Mouse (Mus musculus): ENCODE results near the gene Hoxa1.

The Hoxa1 gene

GRCm38 (mm10) chr6:52170166-52170897, 12.2 kb upstream of the Hoxa1 start:
- no peak for DNase-seq

DNA sequence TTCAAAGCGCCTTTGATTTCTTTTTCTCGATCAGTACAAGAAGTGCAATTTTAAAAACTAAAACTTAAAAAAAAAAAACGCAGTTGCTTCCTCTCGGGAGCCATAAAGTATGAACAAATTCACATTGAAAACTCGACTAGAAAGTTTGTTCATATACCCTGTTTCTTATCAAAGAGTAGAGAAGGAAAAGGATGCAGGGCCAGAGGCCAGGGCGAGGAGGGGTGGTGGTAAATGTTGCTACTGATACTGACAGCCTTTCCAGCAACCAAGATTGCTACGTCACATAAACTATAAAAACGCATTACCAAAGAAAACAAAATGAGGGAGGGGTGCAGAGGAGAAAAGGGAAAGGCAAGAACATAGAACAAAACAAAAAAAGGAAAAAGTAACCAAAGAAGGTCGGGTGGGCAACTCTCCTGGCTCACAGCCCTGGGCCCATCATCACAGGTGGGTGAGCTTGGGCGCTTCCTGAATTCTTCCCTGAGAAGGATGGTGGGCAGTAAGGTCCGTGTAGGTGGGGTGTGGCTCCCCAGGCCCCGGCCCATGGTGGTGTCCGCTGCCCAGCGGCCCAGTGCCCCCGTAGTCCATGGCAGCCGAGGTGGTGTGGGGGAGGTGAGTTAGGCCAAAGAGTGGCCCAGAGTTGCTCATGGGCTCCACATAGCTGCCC, 11.5 kb upstream of the Hoxa1 start:
- no peak for DNase-seq

- no peak for DNase-seq
Observed at GRCm38 (mm10) chr6:52168191-52169055, 10.3 kb upstream of the Hoxa1 start.

DNA sequence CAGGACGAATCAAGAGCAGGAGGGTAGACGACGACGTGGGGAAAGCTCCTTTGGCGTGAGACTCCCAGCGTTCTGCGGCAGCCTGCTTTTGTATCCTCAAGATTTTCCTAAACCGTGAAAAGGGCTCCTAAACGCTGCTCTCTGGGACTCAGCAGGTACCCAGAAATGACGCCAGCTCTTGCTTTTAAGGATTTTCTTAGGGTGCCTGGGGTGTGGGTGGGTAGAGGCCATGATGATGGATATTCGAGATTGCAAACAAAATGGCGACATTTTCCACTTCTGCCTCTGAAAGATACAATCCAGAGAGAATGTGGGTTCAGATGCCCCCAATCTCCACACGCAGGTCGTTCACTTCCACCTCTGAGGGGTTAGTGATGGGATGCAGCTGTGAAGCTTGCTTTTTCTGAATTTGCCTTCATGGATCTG, 9.6 kb upstream of the Hoxa1 start:
- DNase-seq: no peak

DNA sequence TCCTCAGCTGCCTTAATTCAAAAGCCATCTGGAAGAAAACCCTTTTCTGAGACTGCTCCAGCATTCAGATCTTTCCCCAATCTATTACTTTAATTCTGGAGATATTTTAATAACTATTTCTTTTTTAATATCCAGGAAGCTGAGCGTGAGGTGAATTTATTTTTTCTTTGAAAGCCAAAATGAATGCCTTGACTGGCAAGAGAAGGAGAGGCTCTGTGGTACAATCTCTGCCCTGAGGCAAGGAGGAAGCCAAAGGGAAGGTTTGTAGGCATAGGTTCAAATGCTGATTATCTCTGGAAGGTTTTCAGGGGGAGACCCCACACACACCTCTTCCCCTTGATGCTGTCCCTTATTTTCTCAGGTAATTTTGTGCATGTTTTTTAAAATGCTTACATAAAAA, 9.1 kb upstream of the Hoxa1 start:
- DNase-seq: no peak

DNA sequence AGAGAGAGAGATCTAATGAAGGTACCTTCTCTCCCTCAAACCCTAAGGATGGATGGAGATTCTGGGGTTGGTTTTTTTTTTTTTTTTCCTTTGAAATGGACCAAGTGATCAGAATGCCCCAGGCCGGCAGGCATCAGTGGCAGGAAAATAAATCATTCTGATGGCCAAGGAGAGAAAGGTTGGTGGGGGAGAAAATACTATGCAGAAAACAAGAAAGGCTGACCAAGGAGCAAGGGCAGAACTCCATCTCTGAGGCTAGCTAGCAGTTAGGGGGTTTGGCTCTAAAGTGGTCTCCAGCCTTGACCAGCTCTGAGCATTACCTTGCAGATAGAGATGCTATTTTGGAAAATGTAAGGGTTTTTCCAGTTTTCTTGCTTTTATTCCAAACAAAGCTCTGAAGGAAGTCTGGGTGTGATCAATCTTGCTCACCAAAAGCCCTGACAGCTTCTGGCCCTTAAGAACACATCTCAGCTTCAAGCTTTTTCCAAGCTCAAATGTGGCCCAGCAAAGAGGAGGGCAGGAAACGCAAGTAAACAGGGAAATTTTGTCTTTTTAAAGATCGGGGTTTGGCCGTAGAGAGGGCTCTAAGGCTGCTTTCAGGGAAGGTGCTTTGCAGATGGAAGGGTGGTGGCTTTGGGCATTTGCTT, 8.4 kb upstream of the Hoxa1 start:
- no peak for DNase-seq

DNA sequence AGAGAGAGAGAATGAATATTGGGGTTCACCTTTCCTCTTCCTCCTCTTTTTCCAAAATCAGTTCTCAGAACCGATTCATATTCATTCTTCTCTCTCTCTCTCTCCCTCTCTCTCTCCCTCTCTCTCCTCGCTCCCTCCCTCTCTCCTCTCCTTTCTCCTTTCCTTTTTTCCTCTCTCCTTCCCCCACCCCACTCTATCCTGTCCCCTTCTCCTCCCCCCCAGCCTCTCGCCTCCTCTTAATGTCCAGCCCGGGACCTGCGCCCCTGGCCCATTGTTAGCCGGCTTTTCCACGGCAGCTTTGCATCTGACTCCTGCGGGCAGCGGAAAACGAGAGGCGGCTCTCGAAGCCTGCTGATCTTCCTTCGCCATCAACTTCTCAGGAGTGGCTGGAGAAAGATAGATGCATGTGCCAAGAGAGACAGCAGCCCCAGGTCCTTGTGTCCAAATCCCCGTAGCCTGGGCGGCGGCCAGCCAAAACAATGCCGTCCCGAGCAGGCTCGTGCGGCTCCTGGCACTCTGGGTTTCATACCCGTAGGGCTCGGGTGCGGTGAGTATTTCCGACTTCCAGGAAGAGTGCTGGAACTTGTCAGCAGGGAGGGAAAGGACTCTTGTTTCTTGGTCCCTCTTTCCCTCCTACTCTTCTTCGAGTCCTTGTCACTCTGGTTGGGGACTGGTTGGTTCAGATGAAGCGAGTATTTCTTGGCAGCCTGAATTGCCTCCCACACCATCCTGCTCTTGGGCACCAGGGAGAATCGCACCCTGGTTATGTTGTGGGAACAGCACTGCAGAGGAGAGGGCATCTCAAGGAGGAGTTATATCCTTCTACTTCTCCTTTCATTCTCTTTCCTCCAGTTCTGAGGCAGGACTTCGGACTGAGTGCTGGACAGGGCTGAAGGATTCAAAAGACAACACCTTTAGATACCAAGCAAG, 7.6 kb upstream of the Hoxa1 start:
- no peak for DNase-seq

GRCm38 (mm10) chr6:52164626-52165440, 6.7 kb upstream of the Hoxa1 start, which contains the start of gene Hoxa2:
Gene Hoxa2, minus strand, starts transcription at chr6:52164831.
- no peak for DNase-seq

GRCm38 (mm10) chr6:52164051-52164625, 6.0 kb upstream of the Hoxa1 start:
- DNase-seq: no peak

DNA sequence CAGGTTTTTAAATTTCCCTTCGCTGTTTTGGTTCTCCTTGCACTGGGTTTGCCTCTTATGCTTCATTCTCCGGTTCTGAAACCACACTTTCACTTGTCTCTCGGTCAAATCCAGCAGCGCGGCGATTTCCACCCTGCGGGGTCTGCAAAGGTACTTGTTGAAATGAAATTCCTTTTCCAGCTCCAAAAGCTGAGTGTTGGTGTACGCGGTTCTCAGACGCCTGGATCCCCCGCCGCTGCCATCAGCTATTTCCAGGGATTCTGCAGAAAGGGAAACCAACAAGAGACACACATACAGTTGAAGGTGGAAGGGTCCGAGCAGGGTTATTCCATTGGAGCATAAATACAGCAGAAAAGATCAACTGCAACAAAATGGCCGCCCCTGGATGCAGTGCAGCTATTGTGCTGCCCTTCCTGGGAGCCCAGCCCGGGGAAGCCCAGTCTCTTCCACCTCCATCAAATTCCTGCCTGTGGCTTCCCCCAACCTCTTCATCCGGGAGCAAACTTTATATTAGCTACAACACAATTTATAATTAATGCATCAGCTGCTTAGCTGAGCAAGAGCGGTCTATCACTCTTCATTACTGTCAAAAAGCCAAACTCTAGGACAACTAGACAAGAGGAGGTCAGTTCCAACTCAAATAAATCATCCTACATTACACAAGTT, 5.4 kb upstream of the Hoxa1 start:
- no peak for DNase-seq

DNA sequence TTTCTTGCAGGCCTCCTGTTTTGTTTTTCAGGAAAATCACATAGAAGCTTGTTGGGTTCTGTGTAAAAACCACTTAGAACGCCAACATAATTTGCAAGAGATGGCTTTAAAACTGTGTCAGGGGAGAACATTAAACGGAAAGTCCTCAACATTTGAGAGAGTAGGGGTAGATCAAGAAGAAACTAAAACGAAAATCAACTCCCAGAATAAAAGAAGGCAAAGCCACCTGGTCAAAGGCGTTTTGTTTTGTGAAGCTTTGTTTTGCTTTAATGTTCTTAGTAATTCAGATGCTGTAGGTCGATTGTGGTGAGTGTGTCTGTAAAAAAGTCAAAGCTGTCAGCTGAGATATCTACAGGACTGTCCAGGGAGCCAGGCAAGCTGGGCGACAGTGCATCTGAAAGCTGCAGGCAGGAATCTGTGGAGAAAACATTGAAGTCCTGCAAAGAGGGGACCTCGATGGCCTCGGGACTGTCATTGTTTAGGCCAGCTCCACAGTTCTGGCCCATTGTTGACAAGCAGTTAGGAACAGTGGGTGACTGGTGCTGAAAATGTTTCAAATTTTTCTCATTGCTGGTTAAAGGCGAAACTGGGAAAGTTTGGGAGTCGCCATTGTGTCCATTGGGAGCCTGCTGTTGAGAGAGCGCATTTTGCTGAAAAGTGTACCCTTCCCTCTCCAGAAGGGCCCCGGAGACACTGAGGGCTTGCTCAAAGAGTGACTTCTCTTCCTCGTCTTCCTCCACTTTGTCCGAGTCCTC, 4.7 kb upstream of the Hoxa1 start:
- DNase-seq: no peak

DNA sequence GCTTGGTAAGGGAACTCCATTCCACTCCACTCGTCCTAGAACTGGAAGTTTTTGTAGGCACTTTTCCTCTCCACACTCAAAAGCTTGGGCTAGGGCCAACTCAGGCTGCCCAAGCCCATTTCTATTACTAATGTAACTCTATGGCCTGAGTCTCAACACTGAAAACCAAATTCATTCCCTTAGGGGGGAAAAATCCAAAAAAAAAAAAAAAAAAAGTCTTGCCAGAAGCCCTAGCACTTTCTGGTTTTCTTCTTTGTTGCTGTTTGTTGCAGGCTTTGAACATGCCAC, 3.9 kb upstream of the Hoxa1 start:
- no peak for DNase-seq

- DNase-seq: no peak
Observed at GRCm38 (mm10) chr6:52161336-52162092, 3.4 kb upstream of the Hoxa1 start.

GRCm38 (mm10) chr6:52160511-52161335, 2.6 kb upstream of the Hoxa1 start:
- DNase-seq: no peak

DNA sequence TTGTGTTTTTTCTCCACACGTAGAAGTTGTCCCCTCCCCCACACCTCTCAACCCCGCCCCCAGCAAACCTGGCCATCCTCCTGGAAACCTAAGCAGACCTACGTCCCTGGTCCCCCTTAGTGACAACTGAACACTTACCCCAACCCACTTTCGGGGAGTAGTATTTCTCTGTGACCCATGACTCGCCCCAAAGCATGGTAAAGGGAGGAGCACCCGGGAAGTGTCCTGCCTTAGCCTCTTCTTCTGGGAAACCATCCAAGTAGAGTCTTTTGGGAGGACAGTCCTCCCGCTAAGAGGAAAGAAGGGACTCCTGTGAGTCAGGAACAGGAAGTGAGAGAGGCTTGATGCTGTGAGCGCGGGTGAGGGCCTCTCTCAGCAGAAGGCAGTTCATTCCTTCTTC, 1.9 kb upstream of the Hoxa1 start:
- no peak for DNase-seq

DNA sequence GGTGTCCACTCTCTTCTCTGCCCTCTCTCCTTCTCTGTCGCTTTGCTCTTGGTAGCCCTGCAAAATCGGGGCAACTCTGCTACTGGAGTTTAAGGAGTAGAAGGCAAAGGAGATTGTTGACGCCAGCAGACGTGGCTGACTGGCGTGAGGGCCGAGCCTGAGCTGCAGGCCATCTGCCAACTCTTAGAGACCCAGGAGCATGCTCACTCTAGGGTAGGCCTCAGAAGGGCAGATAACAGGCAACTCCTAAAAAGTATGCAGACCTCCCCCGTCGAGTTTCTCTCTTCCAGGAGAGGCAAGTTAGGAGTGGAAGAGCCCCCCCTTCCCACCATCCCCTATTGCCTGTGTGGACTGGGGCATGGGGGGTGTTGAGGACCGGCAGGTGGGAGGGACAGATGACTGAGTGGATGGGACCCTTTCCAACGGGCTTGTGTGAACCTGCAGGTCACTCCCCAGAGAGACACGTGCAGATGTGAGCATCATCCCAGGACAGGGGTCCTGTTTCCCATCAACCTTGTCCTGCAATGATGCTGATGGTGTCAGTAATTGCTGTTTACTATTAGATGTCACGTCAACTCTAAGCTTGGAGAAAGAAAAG, 1.1 kb upstream of the Hoxa1 start:
- no peak for DNase-seq
